Mouse (Mus musculus) lung, postnatal 14 days (tissue): ENCODE results near the gene Bcor.

Experiments
- DNase-seq: peaks from one replicate; pipeline ENCODE4 v3.0.0; 2021

Bcor gene

DNA sequence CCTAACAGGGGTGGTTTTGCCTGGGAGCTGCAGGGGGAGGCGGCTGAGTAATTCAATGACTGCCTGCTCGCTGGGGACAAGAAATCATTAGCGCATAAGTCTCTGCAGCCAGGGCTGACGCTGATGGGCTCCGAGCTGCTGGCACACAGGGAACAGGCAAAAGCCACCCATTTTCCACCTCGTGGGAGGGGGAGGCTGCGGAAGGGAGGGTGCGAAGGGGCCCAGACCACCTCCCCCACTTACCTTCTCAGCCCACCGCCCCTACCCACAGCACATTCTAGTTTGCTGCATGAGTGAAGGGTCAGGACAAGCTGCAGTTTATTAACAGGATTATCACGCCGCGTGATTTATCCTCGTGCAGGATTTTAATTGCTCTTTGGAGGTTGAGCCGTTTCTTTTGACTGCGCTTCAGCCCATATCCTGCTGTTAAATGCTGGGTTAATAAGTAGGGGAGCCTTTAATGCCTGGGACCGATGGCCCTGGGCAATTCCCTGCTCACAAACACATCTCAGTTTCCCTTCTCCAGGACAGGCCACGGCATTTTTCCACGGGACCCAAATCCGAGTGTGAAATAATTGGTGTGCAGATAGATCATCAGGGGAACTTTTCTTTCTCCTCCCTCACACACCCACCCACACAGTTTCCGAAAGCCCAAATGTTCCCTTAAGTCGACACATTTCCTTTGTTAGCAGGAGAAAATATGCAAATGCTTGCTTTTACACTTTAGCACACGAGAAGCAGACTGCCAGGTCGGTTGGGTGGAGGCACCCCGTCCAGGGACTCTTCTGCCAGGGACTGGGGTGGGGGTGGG, 97.8 kb downstream of the Bcor start:
- DNase-seq, result no peak

DNA sequence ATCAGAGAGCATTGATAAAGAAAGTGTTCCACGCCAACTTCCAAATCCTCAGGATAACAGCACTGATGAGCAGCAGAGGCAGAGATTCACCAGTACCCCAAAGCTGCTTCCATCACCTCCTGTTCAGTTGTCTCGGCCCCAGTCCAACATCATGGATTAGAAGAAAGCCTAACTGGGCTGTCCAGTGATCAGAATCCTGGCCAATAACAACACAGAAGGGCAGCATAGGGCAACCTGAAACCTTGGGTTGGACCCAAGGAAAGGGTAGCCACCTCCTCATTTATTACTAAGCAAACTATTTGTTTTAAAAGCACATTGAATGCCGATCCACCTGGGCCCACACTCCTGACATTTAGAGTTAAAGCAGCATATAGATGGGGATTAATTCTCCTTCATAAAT, 99.3 kb downstream of the Bcor start:
- DNase-seq, result no peak

GRCm38 (mm10) chrX:12057210-12057609, 102.9 kb downstream of the Bcor start:
- DNase-seq, result no peak

GRCm38 (mm10) chrX:12053315-12053914, 106.7 kb downstream of the Bcor start:
- DNase-seq, result no peak

GRCm38 (mm10) chrX:12052651-12053050, 107.5 kb downstream of the Bcor start:
- no peak for DNase-seq

GRCm38 (mm10) chrX:12048721-12049120, 111.4 kb downstream of the Bcor start:
- DNase-seq, result no peak

GRCm38 (mm10) chrX:12048166-12048565, 112.0 kb downstream of the Bcor start:
- DNase-seq, result no peak

DNA sequence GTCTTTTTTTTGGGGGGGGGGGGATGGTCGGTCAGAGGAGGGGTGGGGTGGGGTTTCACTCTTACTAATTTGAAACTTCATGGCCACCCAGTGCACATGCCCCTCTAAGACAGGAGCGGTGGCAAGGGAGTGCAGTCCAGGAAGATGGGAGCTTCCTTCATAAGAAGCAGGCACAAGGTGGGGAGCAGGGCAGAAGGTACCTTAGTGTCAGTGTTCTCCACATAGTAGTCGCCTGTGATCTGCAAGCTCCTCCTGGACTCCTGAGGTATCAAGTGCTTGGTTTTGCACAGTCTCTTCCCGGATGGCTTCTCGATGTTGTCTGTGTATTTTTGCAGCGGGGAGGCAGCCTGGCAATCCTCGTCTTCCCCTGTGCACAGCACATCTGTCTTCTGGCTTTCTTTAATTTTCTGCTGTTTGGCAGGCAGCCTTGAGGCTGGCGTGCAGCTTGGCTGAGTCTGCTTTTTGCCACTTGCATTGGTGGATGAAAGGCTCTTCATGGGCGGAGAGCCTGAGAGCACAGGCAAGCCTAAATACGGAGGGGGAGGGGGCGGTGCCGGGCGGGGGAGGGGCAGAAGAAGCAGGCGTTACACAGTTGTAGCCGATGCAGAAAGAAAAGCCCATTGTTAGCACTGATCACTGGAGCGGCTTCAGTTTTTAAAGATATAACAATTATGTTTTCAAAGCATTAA, 112.8 kb downstream of the Bcor start:
- DNase-seq, result no peak

GRCm38 (mm10) chrX:12046676-12047075, 113.5 kb downstream of the Bcor start:
- DNase-seq, result no peak

DNA sequence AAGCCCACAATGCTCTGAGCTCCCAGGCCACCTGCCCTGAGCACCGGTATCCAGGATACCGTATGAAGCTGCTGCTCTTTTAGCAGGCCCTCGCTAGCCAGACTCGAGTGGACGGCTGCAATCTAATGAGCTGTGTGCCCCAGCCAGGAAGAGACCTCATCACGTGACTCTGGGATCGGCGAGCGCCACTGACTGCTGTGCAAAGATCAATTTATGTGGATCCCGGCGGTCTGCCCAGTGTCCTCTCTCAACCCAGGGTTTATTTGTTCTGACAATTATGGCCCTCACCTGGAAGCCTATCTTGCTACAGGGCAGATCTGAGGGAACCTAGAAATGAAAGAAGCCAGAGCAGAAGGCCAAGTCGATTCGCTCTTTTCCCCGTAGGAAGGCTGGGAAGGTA, 116.8 kb downstream of the Bcor start:
- no peak for DNase-seq

- DNase-seq, result no peak
Measured at GRCm38 (mm10) chrX:12041453-12041852, 118.7 kb downstream of the Bcor start.

GRCm38 (mm10) chrX:12014726-12015464, 145.3 kb downstream of the Bcor start:
- DNase-seq, result no peak

GRCm38 (mm10) chrX:12010660-12011059, 149.5 kb downstream of the Bcor start:
- DNase-seq, result no peak

- DNase-seq, result no peak
Measured at GRCm38 (mm10) chrX:12009046-12009445, 151.1 kb downstream of the Bcor start.

GRCm38 (mm10) chrX:12007832-12008540, 152.2 kb downstream of the Bcor start:
- no peak for DNase-seq

DNA sequence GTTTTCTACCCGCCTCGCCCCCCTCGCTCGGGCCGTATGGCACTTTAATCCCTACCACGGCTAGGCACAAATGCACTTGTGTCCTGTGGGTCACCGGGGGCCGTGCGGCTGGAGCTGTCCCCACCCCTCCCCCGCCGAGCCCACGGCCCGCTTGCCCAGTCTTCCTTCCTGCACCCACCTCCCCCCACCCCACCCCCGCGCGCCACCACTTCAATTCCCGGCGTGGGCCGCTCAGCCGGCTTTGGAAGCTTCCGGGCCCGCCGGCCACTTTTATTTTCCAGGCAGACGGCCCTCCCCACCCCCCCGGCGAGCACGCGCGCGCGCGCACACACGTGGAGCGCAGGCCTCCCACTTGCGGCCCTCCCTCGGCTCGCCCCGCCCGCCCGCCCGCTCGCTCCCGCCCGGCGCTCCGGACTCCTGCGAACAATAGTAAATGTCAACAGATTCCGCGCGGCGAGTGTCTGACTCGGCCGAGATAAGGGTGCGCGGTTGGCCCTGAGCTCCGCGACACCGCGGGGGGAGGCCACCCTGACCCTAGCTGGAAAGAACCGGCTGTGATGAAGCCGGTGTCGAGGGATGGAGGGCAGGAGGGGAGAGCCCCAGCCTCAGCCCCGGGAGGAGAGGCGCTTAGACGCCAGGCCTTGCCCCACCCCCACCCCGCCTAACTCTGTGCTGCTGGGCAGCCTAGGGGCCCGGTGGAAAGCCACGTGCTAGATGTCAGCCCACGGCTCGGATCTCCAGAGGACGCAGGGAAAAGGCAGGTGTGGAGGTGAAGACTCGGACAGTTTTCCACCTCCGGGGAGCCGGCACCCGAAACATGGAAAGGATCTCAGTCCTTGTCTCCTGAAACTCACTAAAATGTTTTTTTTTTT, 153.0 kb downstream of the Bcor start:
- DNase-seq, result peak; percentile 65

DNA sequence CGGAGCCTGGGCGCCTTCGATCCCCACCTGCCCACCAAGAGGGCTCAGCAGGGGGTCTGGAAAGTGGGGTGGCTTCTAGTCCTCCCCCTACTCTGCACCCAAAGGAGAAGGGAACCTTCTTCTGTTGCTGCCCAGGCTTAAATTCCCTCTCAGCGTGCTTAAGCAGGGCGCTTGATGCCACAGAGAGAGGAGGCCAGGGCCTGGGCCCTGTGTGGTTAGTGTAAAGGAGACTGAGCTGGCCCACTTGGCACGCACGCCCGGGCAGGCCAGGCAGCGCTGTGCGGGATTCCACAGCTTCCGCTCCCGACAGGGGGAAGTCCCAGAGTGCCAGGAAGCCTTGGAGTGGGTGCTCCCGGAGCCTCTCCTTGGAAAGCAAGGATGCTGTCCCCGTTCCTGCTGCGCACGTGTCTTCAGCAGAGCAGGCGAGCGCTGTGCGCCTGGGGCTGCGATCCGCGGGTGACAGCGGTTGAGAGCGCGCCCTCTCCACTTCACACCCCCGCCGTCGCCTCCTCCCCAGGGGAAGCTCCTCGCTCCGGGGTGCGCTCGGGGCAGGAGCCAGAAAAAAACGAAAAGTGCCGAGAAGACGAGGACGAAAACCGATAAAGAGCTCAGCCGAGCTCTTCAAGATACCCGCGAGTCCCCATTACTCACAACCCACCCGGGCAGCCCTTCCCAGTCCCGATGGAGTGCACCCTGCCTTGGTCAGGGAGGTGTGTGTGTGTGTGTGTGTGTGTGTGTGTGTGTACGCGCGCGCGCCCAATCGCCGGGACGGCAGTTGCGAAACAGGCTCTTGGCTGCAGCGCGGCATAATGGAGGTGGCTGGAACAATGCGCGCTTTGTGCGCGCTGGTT, 153.9 kb downstream of the Bcor start:
- peak; percentile 79 for DNase-seq

DNA sequence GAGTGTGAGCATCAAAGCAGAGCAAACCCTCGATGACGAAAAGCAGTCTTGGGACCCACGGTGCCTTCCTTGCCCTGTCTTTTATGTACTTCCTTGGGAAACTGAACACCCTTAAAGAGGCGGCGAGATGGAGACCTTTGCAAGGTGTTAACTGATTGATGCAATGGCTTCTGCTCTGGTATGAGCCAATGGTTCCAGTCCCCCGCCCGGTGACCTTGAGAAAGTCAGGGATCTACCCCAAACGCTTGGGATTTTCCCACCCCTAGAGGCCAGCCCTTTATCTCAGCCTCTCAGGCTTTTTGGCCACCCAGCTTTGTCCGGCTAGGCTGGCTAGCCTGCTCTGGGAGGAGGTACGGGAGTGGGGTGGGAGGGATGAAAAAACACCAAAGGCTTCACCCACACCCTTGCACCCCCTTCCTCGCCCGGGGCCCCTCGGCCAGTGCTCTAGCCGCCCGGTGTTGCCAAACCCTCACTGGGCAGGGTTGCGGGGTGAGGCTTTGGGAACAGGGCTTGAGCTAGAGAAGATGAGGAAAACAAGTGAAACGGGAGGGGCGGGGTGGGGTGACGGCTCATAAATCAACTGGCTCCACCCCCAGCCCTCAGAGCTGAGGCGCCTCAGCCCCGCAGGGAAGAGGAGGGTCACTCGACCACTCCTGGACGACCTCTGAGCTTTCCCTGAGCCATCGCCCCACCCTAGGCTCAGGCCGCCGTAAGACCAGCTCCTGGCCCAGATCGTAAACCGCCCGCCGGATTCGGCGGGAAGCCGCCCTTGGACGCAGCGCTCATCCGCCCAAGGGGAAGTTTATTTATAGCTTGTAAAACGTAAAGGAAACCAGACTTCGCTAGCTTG, 154.7 kb downstream of the Bcor start:
- DNase-seq, result peak; percentile 46

DNA sequence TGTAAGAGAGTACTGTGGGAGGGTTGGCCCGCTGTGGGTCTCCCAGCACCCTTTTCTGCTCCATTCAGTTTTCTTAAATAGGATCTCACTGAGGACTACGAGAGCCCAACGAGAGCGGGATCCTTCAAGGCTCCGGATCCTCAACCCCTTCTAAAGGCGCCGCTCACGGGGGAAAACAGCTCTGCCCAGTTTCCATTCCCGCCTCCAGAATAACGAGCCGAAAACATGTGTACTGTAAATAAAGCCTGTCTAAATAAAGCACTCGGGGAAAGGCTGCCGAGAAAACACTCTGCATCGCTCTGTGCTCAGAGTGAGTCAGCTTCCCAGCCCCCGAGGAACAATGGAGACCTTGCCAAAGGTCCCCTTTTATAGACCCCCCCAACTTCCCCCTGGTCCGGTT, 155.7 kb downstream of the Bcor start:
- peak; percentile 31 for DNase-seq

DNA sequence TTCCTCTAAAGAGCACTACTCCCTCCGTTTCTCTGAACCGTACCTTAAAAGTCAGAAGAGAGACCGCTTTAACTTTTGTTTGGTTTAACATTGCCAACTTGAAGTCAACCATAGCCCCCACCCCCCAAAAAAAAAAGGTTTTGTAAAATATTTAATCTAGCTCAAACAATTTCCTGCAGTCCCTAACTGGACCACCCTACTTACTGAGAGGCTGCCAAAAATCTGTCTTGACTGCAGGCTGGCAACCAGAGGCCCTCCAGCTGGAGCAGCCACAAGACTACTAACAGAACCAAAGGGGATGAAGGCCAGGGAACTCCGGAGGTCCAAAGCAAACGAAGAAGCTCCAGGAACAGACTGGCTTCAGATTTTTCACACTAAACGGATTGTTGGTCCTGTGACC, 156.2 kb downstream of the Bcor start:
- DNase-seq, result no peak
